Mouse (Mus musculus): ENCODE results near the gene Lman2.

The Lman2 gene

DNA sequence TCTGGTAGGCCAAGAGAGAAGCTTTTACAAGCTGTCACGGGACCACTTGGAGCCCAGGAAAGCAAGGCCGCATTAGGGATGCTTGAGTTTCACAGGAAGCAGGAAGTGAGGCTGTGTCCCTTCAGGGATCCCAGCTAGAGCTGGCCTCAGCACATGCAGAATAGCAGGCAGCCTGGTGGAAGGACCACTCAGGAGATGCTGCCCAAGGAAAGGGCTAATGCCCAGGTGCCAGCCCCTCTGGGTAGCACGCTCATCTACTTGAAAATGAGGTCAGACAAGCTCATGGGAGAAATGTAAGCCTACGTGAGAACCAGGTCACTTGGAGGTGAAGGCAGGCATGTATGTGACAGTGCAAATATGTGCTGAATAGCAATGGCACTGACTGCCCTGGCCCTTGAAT is 35.4 kb downstream of the Lman2 start:
- no peak for DNase-seq (ENCODE audit: low spot score)

DNA sequence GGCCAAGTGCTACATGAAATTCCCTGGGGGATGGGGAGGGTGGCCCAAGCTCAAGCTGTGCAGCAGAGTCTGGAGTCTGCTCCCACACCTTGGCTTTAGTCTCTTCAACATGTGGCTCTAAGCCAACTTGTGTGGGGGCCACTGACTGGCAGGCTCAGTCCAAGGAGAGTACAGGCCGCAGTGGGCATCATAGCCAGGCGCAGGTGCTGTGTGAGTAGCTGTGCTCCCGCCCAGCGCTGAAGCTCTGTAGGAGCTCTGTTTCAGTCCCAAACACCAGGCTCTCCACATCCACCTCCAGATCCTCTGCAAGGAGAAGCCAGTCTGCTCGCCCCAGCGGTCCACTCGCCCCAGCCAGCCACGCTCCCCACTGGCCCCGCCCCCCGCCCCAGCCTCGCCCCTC is 37.0 kb downstream of the Lman2 start:
- no peak for DNase-seq (ENCODE audit: low spot score)

DNA sequence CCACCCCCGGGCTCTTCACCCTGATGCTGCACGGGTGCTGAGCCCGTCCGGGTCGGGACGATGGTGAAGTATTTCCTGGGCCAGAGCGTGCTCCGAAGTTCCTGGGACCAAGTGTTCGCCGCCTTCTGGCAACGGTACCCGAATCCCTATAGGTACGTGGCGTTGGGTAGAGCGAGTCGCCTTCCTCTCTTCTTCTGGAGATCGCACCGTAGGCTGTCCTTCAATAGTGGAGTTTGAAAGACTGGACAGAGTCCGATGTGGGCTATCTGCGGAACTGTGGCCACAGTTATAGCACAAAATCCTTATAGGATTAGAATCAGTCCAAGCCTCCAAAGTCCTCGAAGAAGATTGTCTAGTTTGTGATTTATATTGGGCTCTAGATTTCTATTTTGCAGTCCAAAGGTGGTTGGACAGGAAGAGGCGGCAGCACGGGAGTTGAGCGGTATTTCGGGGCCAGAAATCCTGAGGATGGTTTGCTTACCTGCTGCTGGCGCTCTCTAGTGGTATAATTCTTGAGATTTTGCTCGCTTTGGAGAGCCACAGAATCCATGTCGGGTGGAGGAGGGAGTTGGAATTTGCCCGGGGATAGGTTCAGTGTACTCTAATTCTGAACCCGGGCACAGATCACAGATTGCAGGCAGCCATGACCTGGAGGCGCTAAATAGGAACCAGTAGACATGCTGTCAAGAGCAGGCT is 40.3 kb downstream of the Lman2 start:
- DNase-seq (ENCODE audit: low spot score) = peak; percentile 49

DNA sequence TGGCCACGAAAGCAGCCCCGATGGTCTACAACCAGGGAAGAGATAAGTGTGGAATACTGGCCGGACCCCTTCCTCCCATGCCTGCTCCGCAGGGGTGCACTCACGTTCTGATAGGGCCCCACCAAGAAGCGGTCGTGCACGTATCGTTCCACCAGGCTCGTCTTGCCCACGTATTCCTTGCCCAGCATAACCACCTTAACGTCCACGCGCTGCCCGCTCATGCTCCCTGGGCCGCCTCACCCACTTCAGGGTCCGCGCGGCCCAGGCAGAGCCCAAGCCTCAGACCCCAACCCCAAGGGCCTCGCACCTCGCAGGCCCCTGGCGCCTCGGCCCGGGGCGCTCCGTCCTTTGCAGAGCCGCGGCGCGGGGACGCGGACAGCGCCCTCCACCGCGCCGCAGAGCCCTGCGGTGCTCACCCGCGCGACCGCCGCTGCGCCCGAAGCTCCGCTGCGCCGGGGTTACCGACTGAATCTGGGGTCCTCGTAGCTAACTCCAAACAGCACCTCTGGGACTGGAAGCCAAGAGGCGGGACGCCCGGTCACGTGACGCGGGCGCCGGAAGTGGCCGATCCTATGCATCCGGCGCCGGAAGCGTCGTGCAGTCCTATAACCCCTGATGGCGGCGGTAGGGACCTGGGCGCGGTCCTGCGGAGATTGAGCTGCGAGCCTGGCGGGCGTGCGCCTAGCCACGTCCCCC is 41.0 kb downstream of the Lman2 start, which contains the start of gene Rab24:
TSS of gene Rab24 (minus strand) at position 513 of the 696 bp plus-strand sequence.
- DNase-seq (ENCODE audit: low spot score) = peak; percentile 88

DNA sequence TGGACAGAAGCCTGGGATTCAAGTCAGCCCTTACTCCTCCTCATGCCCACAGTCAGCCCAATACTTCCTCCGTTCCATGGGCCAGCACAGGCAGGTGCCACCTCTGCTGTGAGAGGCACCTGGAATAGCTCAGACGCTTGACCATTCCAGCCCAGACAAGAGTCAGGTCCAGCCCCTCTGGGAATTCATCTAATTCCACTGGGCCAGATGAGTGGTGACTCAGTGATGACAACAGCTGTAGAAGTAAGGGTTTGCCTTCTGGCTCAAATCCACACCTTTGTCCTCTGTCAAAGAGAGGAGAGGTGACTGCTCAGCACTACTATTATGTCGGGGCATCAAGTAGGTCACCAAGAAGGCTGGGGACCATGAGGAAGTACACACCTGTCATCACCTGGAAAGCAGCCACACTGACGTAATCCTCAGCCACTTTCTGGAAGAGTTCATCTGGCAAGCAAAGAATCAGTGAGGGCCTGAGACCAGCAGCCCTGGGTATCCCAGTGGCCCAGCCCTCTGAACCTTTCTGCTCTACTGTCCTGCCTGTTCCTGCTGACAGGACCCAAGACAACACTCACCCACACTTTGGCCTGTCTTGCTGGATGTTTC is 42.6 kb downstream of the Lman2 start, which contains the start of gene Prelid1:
TSS of gene Prelid1 (plus strand) at position 570 of the 603 bp plus-strand sequence.
- DNase-seq (ENCODE audit: low spot score) = no peak

DNA sequence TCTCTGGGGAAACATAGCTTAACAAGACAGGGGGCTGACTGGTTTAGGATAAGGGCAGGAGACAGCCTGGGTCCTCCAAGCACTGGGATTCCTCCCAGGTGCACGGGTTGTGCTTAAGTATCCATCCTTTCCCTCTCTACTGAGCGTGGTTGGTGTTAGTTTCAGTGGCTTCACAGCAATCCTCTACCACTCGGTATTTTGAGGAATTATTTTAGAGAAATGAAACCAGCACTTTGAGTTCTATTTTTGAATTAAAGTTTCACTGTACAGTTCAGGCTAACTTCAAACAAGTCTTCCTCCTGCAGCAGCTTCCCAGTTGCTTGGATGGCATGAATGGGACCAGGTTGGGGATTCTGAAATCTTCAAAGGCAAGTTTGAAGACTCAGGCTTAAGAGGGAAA is 44.2 kb downstream of the Lman2 start:
- DNase-seq (ENCODE audit: low spot score) = no peak

DNA sequence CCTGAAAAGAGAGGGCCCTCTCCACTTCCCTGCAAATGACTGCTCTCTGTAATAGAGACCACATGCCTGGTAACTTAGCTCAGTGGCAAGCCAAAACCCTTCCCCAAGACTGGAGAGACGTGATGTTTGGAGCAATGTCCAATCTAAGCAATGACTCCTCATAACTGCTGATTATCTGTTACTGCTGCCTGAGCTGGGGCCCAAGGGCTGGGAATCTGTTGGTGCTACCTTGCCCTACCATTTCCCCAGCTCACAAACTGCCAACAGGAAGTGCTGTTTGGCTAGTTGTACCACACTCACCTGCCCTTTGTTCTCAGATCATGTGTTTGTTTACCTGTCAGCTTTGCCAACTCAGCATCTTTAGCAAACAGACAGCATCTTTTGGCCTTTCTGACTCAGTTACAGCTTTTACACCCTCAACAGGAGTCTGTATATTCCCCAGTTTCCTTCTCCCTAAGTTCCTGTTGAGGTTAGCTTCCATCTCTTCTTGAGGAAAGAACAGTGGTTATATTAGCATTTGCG is 47.6 kb downstream of the Lman2 start:
- no peak for DNase-seq (ENCODE audit: low spot score)

DNA sequence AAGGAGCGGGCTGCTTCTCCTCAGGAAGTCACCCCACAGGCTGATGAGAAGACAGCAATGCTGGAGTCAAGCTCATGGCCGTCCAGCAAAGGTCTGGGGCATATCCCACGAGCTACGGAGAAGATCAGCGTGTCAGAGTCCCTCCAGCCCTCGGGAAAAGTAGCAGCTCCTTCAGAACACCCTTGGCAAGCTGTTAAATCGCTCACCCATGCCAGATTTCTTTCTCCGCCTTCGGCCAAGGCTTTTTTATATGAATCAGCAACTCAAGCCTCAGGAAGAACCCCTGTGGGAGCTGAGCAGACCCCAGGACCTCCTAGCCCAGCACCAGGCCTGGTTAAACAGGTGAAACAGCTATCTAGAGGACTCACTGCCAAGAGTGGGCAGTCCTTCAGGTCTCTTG is 49.5 kb downstream of the Lman2 start:
- DNase-seq (ENCODE audit: low spot score) = no peak

DNA sequence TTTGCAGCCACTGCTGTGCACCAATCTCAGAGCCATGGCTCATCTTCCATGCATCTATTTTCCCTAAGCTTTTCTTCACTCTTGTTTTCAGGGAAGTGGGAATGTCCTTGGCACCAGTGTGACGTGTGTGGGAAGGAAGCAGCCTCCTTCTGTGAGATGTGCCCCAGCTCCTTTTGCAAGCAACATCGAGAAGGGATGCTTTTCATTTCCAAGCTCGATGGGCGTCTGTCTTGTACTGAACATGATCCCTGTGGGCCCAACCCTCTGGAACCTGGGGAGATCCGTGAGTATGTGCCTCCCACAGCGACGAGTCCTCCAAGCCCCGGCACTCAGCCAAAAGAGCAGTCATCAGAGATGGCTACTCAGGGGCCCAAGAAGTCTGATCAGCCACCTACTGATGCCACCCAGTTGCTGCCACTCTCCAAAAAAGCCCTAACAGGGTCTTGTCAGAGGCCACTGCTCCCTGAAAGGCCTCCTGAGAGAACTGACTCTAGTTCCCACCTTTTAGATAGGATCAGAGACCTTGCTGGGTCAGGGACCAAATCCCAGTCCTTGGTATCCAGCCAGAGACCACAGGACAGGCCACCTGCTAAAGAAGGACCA is 50.5 kb downstream of the Lman2 start:
- DNase-seq (ENCODE audit: low spot score) = no peak

DNA sequence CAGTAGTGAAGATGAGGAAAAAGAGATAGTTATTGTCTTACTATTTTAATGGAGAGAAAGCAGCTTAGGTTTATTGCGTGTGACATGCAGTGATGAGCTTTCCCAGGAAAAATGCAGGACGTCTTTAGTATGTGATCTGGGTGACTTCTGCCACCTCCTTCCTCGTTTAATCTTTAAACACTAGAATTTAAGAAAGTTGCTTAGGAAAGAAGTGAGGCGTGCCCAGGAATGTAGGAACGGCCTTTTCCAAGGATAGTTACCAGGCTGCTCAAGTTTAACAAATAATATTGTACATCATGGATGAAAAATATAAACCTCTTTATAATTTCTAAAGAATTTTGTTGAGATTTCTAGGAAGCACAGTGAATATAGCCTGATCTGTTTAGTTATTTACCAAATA is 61.7 kb downstream of the Lman2 start:
- no peak for DNase-seq (ENCODE audit: low spot score)

DNA sequence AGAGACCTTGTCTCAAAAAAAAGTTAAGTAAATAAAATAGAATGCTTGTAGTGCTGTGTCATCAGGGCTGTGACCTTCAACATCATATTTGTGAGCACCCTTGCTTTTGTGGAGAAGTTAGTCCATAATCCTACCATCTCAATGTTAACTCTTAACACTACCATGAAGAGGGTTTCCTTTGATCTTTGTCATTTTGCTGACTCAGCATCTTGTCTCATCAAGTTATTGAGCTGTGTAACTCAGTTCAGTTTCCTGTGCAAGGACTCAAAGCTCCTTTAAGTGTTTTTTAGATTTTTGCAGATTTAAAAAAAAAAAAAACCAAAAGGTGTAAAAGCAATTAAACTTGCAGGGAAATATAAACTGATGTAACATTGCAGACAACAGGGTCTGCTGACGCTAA is 65.8 kb downstream of the Lman2 start:
- DNase-seq (ENCODE audit: low spot score) = no peak

Measured in lung, postnatal 25 days (tissue).